Mouse (Mus musculus) c-Kit-positive CD71-positive TER-119-positive erythroid progenitor cells, embryonic 14.5 days (primary cell): ENCODE data around the gene Mgst2.

ENCODE experiments used
- DNase-seq: peaks from one replicate; pipeline ENCODE4 v3.0.0-alpha.2; 2013; ENCODE audit warnings: low spot score

The Mgst2 gene

GRCm38 (mm10) chr3:51701281-51701751 lies 41.2 kb downstream of the Mgst2 start:
- peak; percentile 24 for DNase-seq

GRCm38 (mm10) chr3:51701950-51702349 lies 41.8 kb downstream of the Mgst2 start:
- no peak for DNase-seq

GRCm38 (mm10) chr3:51702701-51703286 lies 42.6 kb downstream of the Mgst2 start:
- DNase-seq, result no peak

GRCm38 (mm10) chr3:51703478-51703877 lies 43.3 kb downstream of the Mgst2 start:
- no peak for DNase-seq

- DNase-seq, result no peak
Observed at GRCm38 (mm10) chr3:51705220-51705619, 45.1 kb downstream of the Mgst2 start.

GRCm38 (mm10) chr3:51708375-51708745 lies 48.2 kb downstream of the Mgst2 start:
- no peak for DNase-seq

GRCm38 (mm10) chr3:51708746-51709411 lies 48.7 kb downstream of the Mgst2 start:
- DNase-seq, result peak; percentile 32

GRCm38 (mm10) chr3:51712382-51712781 lies 52.2 kb downstream of the Mgst2 start:
- DNase-seq, result peak; percentile 46

GRCm38 (mm10) chr3:51713233-51713632 lies 53.1 kb downstream of the Mgst2 start:
- DNase-seq, result no peak

GRCm38 (mm10) chr3:51714469-51714868 lies 54.3 kb downstream of the Mgst2 start:
- no peak for DNase-seq

GRCm38 (mm10) chr3:51717455-51717854 lies 57.3 kb downstream of the Mgst2 start:
- DNase-seq, result no peak

GRCm38 (mm10) chr3:51717909-51718308 lies 57.7 kb downstream of the Mgst2 start:
- DNase-seq, result no peak

- no peak for DNase-seq
Observed at GRCm38 (mm10) chr3:51719373-51719772, 59.2 kb downstream of the Mgst2 start.

GRCm38 (mm10) chr3:51719982-51720381 lies 59.8 kb downstream of the Mgst2 start:
- no peak for DNase-seq

GRCm38 (mm10) chr3:51726257-51726656 lies 66.1 kb downstream of the Mgst2 start:
- DNase-seq, result no peak

- DNase-seq, result no peak
Observed at GRCm38 (mm10) chr3:51727487-51727886, 67.3 kb downstream of the Mgst2 start.

- DNase-seq, result no peak
Observed at GRCm38 (mm10) chr3:51727968-51728367, 67.8 kb downstream of the Mgst2 start.

- DNase-seq, result peak; percentile 63
Observed at GRCm38 (mm10) chr3:51728456-51728855, 68.3 kb downstream of the Mgst2 start.

GRCm38 (mm10) chr3:51729109-51729918 lies 69.2 kb downstream of the Mgst2 start:
- DNase-seq, result no peak

- DNase-seq, result no peak
Observed at GRCm38 (mm10) chr3:51730662-51731061, 70.5 kb downstream of the Mgst2 start.

GRCm38 (mm10) chr3:51731949-51732636 lies 71.9 kb downstream of the Mgst2 start:
- no peak for DNase-seq
